Mouse (Mus musculus): ENCODE measurements around the gene Fkbp15.

Gene Fkbp15

GRCm38 (mm10) chr4:62360088-62360804, at the start of gene Fkbp15, which contains the start of gene Slc31a1:
Fkbp15 (minus strand) TSS chr4:62360548.
Slc31a1 (plus strand) TSS chr4:62360727.
- DNase-seq (ENCODE audit: low read depth, low spot score): peak; percentile 98

- no peak for DNase-seq (ENCODE audit: low read depth, low spot score)
These were observed 49.3 kb upstream of the Fkbp15 start for GRCm38 (mm10) chr4:62409615-62410014.

- DNase-seq (ENCODE audit: low read depth, low spot score): peak; percentile 99
These were observed 48.4 kb upstream of the Fkbp15 start, which contains the start of the genes Cdc26 and Prpf4 for GRCm38 (mm10) chr4:62408601-62409282. Cdc26 (minus strand) TSS chr4:62408642. Prpf4 (plus strand) TSS chr4:62408797.

GRCm38 (mm10) chr4:62407730-62408582, 47.6 kb upstream of the Fkbp15 start:
- DNase-seq (ENCODE audit: low read depth, low spot score): peak; percentile 59

- DNase-seq (ENCODE audit: low read depth, low spot score): no peak
These were observed 45.8 kb upstream of the Fkbp15 start for GRCm38 (mm10) chr4:62406133-62406532.

GRCm38 (mm10) chr4:62398956-62399355, 38.6 kb upstream of the Fkbp15 start:
- DNase-seq (ENCODE audit: low read depth, low spot score): no peak

GRCm38 (mm10) chr4:62397616-62398365, 37.4 kb upstream of the Fkbp15 start:
- no peak for DNase-seq (ENCODE audit: low read depth, low spot score)

- no peak for DNase-seq (ENCODE audit: low read depth, low spot score)
These were observed 35.5 kb upstream of the Fkbp15 start for GRCm38 (mm10) chr4:62395806-62396205.

GRCm38 (mm10) chr4:62393459-62393858, 33.1 kb upstream of the Fkbp15 start:
- DNase-seq (ENCODE audit: low read depth, low spot score): no peak

- no peak for DNase-seq (ENCODE audit: low read depth, low spot score)
These were observed 31.5 kb upstream of the Fkbp15 start for GRCm38 (mm10) chr4:62391892-62392291.

GRCm38 (mm10) chr4:62389592-62390512, 29.5 kb upstream of the Fkbp15 start:
- DNase-seq (ENCODE audit: low read depth, low spot score): no peak

GRCm38 (mm10) chr4:62385439-62385838, 25.1 kb upstream of the Fkbp15 start:
- DNase-seq (ENCODE audit: low read depth, low spot score): no peak

- DNase-seq (ENCODE audit: low read depth, low spot score): no peak
These were observed 23.8 kb upstream of the Fkbp15 start for GRCm38 (mm10) chr4:62384159-62384558.

- no peak for DNase-seq (ENCODE audit: low read depth, low spot score)
These were observed 23.4 kb upstream of the Fkbp15 start for GRCm38 (mm10) chr4:62383752-62384151.

GRCm38 (mm10) chr4:62383207-62383606, 22.9 kb upstream of the Fkbp15 start:
- no peak for DNase-seq (ENCODE audit: low read depth, low spot score)

- no peak for DNase-seq (ENCODE audit: low read depth, low spot score)
These were observed 19.5 kb upstream of the Fkbp15 start for GRCm38 (mm10) chr4:62379724-62380381.

GRCm38 (mm10) chr4:62376123-62376522, 15.8 kb upstream of the Fkbp15 start:
- no peak for DNase-seq (ENCODE audit: low read depth, low spot score)

- no peak for DNase-seq (ENCODE audit: low read depth, low spot score)
These were observed 14.0 kb upstream of the Fkbp15 start for GRCm38 (mm10) chr4:62374342-62374741.

GRCm38 (mm10) chr4:62373668-62374067, 13.3 kb upstream of the Fkbp15 start:
- DNase-seq (ENCODE audit: low read depth, low spot score): no peak

Measured in forelimb bud, embryonic 11.5 days (tissue).